Mouse (Mus musculus): ENCODE data around the gene Tbc1d22b.
A peak's percentile ranks its signal among the peaks of the same experiment; 100 is the strongest.

Gene Tbc1d22b

GRCm38 (mm10) chr17:29541419-29541818, 8.2 kb upstream of the Tbc1d22b start:
- DNase-seq (ENCODE audit: low read depth, low spot score), result peak; percentile 77

DNA sequence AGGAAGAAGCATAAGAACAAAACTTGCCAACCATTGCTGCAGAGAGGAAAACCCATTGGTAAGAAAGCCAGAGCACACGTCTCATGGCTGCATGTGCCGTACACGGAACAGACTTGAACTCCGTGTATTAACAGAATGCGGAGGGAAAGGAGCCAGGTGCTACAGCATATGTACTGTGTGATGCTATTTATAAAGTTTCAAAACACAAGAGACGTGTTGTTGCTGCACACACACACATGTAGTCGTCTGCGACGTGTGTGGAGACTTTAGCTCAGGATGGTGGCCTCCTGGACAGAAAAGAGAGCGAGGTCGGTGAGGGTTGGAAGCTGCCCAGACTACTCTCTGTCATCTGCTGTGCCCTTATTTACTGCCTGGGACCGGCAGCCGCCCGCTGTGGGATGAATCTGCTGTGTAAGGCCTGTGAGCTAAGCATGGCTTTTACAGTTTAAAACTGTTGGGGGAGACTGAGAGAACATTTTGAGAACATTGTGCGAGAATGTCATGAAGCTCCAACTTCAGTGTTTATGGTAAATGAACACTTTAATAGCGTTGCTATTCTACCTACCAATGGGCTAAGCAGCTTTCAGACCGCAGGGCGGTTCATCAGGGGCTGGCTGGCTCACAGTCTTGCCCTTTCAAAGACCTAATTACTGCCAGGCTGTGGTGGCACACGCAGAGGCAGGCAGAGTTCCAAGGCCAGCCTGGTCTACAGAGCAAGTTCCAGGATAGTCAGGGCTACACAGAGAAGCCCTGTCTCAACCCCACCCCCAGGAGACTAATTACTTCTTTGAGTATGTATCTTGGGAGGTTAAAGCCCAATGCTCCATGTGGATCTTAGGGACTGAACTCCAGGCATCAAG, 6.5 kb upstream of the Tbc1d22b start:
- peak; percentile 70 for DNase-seq (ENCODE audit: low read depth, low spot score)

GRCm38 (mm10) chr17:29544064-29544463, 5.5 kb upstream of the Tbc1d22b start:
- no peak for DNase-seq (ENCODE audit: low read depth, low spot score)

GRCm38 (mm10) chr17:29545241-29545640, 4.3 kb upstream of the Tbc1d22b start:
- DNase-seq (ENCODE audit: low read depth, low spot score), result no peak

GRCm38 (mm10) chr17:29548494-29548893, 1.1 kb upstream of the Tbc1d22b start:
- DNase-seq (ENCODE audit: low read depth, low spot score), result no peak

DNA sequence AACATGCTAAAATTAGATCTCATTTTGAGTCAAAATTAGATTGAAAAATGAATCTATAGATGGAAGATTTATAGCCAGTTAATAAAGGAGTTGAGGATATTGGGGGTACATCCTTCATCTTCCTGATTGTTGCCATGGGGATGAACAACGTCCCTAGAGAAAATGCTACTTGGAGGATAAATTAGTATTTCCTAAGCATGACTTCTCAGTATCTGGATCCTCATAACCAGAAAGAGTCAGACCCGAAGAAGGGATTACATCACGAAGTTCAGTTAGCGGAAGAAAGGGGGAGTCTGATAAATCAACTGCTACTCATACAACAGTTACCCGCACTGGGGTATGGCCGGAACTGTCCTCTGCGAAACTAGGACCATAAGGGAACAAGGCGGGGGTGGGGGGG, 591 bp upstream of the Tbc1d22b start:
- DNase-seq (ENCODE audit: low read depth, low spot score), result no peak

GRCm38 (mm10) chr17:29551019-29551418, 1.4 kb downstream of the Tbc1d22b start:
- no peak for DNase-seq (ENCODE audit: low read depth, low spot score)

DNA sequence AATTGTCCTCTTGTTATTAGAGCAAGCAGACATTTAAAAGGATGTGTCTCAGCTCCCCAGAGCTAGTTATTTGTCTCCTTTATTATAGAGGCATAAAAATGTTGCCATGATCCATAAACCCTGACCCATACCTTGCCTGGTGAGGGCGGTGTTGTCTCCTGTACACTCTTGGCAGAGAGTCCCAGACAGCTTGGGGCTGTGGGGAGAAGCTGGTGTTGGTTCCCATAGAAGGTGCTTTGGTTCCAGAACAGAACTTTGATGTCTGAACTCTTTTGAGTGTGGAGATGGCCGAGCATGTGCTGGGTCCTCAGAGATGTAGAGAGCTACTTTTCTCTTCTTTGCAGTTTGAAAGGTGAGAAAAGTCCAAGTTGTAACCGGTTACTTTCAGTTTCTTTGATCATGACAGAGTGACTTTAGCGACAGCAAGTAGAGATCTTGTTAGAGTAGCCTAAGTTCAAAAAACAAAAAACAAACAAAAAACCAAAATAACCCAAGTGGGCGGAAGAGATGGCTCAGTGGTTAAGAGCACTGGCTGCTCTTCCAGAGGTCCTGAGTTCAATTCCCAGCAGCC, 2.7 kb downstream of the Tbc1d22b start, which contains the start of gene Tmem217:
TSS of gene Tmem217 (minus strand) at position 224 of the 571 bp plus-strand sequence.
- DNase-seq (ENCODE audit: low read depth, low spot score), result no peak

DNA sequence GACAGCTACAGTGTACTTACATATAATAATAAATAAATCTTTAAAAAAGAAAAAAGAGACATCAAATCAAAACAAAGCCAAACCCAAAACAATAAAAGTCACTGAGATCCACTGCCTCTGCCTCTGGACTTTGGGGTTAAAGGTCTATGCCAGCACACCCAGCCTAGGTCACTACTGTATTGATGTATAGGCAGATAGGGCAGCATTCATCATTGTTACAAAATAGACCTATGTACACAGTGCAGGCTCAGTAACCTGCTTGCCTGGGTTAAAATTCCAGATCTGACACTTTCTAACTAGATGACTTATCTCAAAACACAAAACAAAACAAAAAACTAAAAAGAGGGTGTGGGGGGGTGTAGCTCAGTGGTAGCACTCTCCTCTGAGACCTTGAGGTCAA, 4.6 kb downstream of the Tbc1d22b start:
- DNase-seq (ENCODE audit: low read depth, low spot score), result no peak

GRCm38 (mm10) chr17:29556456-29556855, 6.9 kb downstream of the Tbc1d22b start:
- no peak for DNase-seq (ENCODE audit: low read depth, low spot score)

GRCm38 (mm10) chr17:29556893-29557292, 7.3 kb downstream of the Tbc1d22b start:
- DNase-seq (ENCODE audit: low read depth, low spot score), result no peak

DNA sequence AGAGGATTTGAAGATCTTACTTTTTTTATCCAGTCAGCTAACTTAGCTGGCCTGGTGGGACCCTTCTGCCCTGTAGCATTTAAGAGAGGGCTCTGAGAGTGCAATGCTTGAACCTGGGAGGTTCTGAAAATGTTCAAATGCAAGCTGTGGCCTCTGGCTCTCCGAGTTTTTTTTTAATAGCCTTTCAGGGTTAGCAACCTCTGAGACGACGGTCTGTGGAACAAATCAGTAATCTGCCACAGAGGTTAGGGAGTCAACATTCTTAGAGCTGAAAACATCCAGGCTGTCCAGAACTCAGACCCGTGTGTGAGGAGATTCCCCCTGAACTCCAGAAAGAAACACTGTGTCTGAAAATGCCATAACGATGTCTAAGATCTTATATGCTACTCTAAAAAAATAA, 8.9 kb downstream of the Tbc1d22b start:
- DNase-seq (ENCODE audit: low read depth, low spot score), result no peak

DNA sequence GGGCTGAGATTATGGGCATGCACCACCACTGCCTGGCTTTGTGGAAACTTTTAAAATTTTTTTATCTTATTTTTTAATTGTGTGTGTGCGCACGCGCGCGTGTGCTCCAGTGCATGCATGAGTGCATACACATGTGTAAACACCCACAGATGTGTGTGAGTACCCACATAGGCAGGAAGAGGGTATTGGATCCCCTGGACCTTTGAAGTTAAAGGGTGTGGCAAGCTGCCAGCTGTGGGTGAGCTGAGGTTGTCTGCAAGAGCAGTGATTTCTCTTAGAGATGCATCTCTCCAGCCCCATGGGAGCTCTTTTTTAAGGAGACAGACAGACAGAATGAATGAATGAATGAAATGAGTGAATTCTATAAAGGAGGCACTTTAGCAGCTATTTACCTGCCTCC, 15.9 kb downstream of the Tbc1d22b start:
- DNase-seq (ENCODE audit: low read depth, low spot score), result no peak

GRCm38 (mm10) chr17:29568435-29568834, 18.9 kb downstream of the Tbc1d22b start:
- DNase-seq (ENCODE audit: low read depth, low spot score), result no peak

- peak; percentile 46 for DNase-seq (ENCODE audit: low read depth, low spot score)
Observed at GRCm38 (mm10) chr17:29569831-29570230, 20.2 kb downstream of the Tbc1d22b start.

DNA sequence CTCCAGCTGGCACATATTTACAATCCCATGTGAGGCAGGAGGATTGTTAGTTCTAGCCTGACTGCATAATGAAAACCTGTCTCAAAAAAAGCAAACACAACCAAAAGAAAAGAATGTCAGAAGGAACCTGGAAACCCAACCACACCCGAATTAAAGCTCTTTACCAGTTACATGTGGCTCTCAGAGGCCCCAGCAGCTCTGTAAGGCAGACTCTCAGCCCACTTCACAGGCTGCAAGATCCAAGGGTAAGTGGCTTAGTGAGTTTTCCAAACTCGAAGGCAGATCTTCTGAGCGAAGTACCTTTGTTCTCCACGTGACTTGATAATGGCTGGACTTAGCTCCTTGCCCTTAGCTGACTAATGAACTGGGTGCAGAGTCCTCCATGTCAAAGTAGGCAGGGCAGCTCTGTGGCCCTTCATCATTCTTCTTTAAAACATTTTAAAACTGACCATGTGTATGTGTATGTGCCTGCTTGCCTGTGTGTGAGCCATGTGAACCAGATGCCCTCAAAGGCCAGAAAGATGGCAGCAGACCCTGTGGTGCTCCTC, 30.1 kb downstream of the Tbc1d22b start:
- no peak for DNase-seq (ENCODE audit: low read depth, low spot score)

GRCm38 (mm10) chr17:29583569-29583968, 34.0 kb downstream of the Tbc1d22b start:
- DNase-seq (ENCODE audit: low read depth, low spot score), result no peak

- no peak for DNase-seq (ENCODE audit: low read depth, low spot score)
Observed at GRCm38 (mm10) chr17:29584306-29584705, 34.7 kb downstream of the Tbc1d22b start.

DNA sequence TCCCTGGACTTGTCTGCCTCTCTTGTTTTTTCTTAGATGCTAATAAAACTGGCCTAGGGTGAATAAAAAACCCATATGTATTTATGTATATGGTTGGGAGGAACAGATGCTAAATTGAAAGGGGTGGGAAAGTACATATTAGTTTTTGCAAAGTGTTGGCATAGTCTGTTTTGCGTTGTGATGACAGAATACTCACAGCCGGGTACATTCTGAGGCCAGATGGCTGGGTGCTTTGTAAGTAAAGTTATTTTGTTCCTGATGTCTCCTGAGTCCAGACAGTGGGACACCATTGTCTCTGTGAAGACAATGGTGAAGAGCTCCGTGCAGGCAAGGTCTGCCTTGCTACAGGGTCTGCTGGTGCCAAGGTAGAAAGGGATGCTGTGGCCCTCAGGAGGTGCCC, 35.2 kb downstream of the Tbc1d22b start:
- peak; percentile 49 for DNase-seq (ENCODE audit: low read depth, low spot score)

GRCm38 (mm10) chr17:29585446-29585845, 35.9 kb downstream of the Tbc1d22b start:
- no peak for DNase-seq (ENCODE audit: low read depth, low spot score)

- DNase-seq (ENCODE audit: low read depth, low spot score), result no peak
Observed at GRCm38 (mm10) chr17:29586921-29587320, 37.3 kb downstream of the Tbc1d22b start.

GRCm38 (mm10) chr17:29589221-29589898, 39.8 kb downstream of the Tbc1d22b start:
- DNase-seq (ENCODE audit: low read depth, low spot score), result peak; percentile 35
